Mouse (Mus musculus): ENCODE data around the gene Gabrp.

GRCm38 (mm10) chr11:33533577-33533976 lies 45.2 kb downstream of the Gabrp start:
- TF ChIP-seq CTCF (IDR thresholded peaks at IDR 0.05; ENCODE audit: extremely low read depth, insufficient read depth, low read length) (no peak), POLR2A (IDR thresholded peaks at IDR 0.05; ENCODE audit: extremely low read depth, insufficient read depth, low read length) (no peak)
